In the genomic region with DNA sequence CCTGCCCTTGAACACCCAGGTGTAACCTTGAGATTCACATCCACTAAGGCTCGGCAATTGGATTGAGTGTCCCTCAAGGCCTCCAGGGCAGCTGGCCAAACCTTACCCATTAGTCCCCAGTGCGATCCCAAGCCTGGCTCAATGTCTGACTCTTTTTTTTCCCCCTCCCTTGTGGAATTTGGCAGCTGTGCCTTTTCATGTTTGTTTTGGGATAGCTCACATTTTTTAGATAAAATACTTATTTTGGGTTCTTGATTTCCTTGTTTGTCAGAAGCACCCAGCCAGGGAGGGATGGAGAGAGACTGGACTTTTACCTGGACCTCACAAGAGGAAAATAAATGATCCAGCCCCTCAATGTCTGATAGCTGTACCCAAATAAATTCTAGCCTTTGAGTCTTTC, we compare ENCODE assay signal across 13 mouse cellular contexts.
DNase-seq lines count a peak whose midpoint lies in the region; ATAC-seq and TF ChIP-seq lines count a peak whose summit lies in the region.
"Had no signal": no experiment of that assay in that cellular context is flagged by ENCODE, and none has a peak within 500 bp of the region (broad histone marks: within the 10 kb centered on the region; RNA-seq: fewer than 3 reads in every experiment).

No protein-coding gene starts in this region.

- no peak overlapping the region for H3K4me3 ChIP-seq in heart, postnatal 0 days (ENCODE audit: low read depth, low read length)
- no peak overlapping the region for H3K4me3 ChIP-seq in forebrain, embryonic 14.5 days (ENCODE audit: low read depth, low read length)
- H3K4me3 ChIP-seq: embryonic facial prominence, embryonic 12.5 days; hindbrain, embryonic 15.5 days; liver, embryonic 13.5 days; neural tube, embryonic 12.5 days had no signal

- WGBS in heart, postnatal 0 days: 20% methylated on average over 2 of the region's 2 CpGs
- 67% methylated on average over 2 of the region's 2 CpGs for WGBS in forebrain, embryonic 14.5 days

- H3K36me3 ChIP-seq in heart, postnatal 0 days (replicated peaks; ENCODE audit: control insufficient read depth, insufficient read depth, low read length): no peaks in the 10 kb centered on the region
- H3K36me3 ChIP-seq in forebrain, embryonic 14.5 days (ENCODE audit: control insufficient read depth, insufficient read depth, low read length): no peaks in the 10 kb centered on the region
- H3K36me3 ChIP-seq: embryonic facial prominence, embryonic 12.5 days; hindbrain, embryonic 15.5 days; liver, embryonic 13.5 days; neural tube, embryonic 12.5 days had no signal

- ATAC-seq in heart, postnatal 0 days (ENCODE audit: insufficient read depth, low read depth): no peak
- no peak for ATAC-seq in forebrain, embryonic 14.5 days

- no peak overlapping the region for H3K4me2 ChIP-seq in heart, postnatal 0 days (ENCODE audit: low read depth, low read length)
- no peak overlapping the region for H3K4me2 ChIP-seq in forebrain, embryonic 14.5 days (ENCODE audit: low read length)
- H3K4me2 ChIP-seq: embryonic facial prominence, embryonic 12.5 days; hindbrain, embryonic 15.5 days; liver, embryonic 13.5 days; neural tube, embryonic 12.5 days had no signal

- H3K4me1 ChIP-seq in heart, postnatal 0 days (ENCODE audit: control insufficient read depth, insufficient read depth): no peaks in the 10 kb centered on the region
- H3K4me1 ChIP-seq in forebrain, embryonic 14.5 days (ENCODE audit: control insufficient read depth, insufficient read depth, low read length): no peaks in the 10 kb centered on the region
- H3K4me1 ChIP-seq: embryonic facial prominence, embryonic 12.5 days; hindbrain, embryonic 15.5 days; liver, embryonic 13.5 days; neural tube, embryonic 12.5 days had no signal

- no peak overlapping the region for H3K27ac ChIP-seq in heart, postnatal 0 days (ENCODE audit: low read depth)
- no peak overlapping the region for H3K27ac ChIP-seq in forebrain, embryonic 14.5 days (ENCODE audit: low read depth, low read length)
- H3K27ac ChIP-seq: embryonic facial prominence, embryonic 12.5 days; hindbrain, embryonic 15.5 days; liver, embryonic 13.5 days; neural tube, embryonic 12.5 days had no signal

- TF ChIP-seq EP300 in heart, postnatal 0 days (IDR thresholded peaks at IDR 0.05; ENCODE audit: low read depth): no peak

- peak; percentile 11 for DNase-seq in gastrocnemius, postnatal 25 days
- no peak for DNase-seq in gastrocnemius, adult 18-20 months (ENCODE audit: low spot score)
- peak; percentile 11 to 23 for DNase-seq in adrenal gland, adult 18-20 months (ENCODE audit: low spot score in 2 of 2)
- DNase-seq in heart, postnatal 0 days (ENCODE audit: low spot score): peak; percentile 59
- DNase-seq in kidney, postnatal 4 days: peak; percentile 75 to 81
- no peak for DNase-seq in yolk sac, embryonic 10.5 days (ENCODE audit: low spot score)
- DNase-seq in forebrain, embryonic 14.5 days (ENCODE audit: low spot score): no peak
- no peak for DNase-seq in embryo, embryonic 10 days (ENCODE audit: low spot score)
- DNase-seq: liver, embryonic 13.5 days had no signal

- H3K27me3 ChIP-seq in heart, postnatal 0 days (ENCODE audit: control insufficient read depth, insufficient read depth, low read length): no peaks in the 10 kb centered on the region
- H3K27me3 ChIP-seq in forebrain, embryonic 14.5 days (replicated peaks; ENCODE audit: control insufficient read depth, insufficient read depth, low read length): no peaks in the 10 kb centered on the region
- H3K27me3 ChIP-seq: CH12.LX; embryonic facial prominence, embryonic 12.5 days; hindbrain, embryonic 15.5 days; liver, embryonic 13.5 days; neural tube, embryonic 12.5 days had no signal

- no peak for TF ChIP-seq CTCF in heart, postnatal 0 days (IDR thresholded peaks at IDR 0.05; ENCODE audit: low read depth)

- no peak overlapping the region for H3K9ac ChIP-seq in heart, postnatal 0 days (replicated peaks; ENCODE audit: low read depth, low read length)
- H3K9ac ChIP-seq in forebrain, embryonic 14.5 days (ENCODE audit: low read length): no peak overlapping the region
- H3K9ac ChIP-seq: embryonic facial prominence, embryonic 12.5 days; hindbrain, embryonic 15.5 days; liver, embryonic 13.5 days; neural tube, embryonic 12.5 days had no signal

- H3K9me3 ChIP-seq in heart, postnatal 0 days (replicated peaks; ENCODE audit: control insufficient read depth, low read length): no peaks in the 10 kb centered on the region
- H3K9me3 ChIP-seq in forebrain, embryonic 14.5 days (replicated peaks; ENCODE audit: control insufficient read depth, low read length): no peaks in the 10 kb centered on the region
- H3K9me3 ChIP-seq: embryonic facial prominence, embryonic 12.5 days; hindbrain, embryonic 15.5 days; liver, embryonic 13.5 days; neural tube, embryonic 12.5 days had no signal

Comparison
In these comparisons a context has a peak if more than half of its experiments do, and no peak if none do; other contexts are left out.
1. DNase-seq: peak in gastrocnemius, postnatal 25 days (single experiment), adrenal gland, adult 18-20 months (2 of 2), heart, postnatal 0 days (single experiment) and kidney, postnatal 4 days (2 of 2); none in gastrocnemius, adult 18-20 months (single experiment), yolk sac, embryonic 10.5 days (single experiment), forebrain, embryonic 14.5 days (single experiment) and embryo, embryonic 10 days (single experiment).